Mouse (Mus musculus): ENCODE data around the gene Angptl7. TPM values are rescaled to one million over a fixed set of nuclear protein-coding genes. Genes with fewer than 3 reads are reported as not detected.

Angptl7 gene
- polyA plus RNA-seq, 1 experiment, result 2.3 TPM

GRCm38 (mm10) chr4:148461772-148462171 is 38.5 kb downstream of the Angptl7 start:
- no peak overlapping the region for H3K27ac ChIP-seq (ENCODE audit: insufficient read depth, low read length)
- H3K4me3 ChIP-seq (ENCODE audit: insufficient read depth, low read length), result no peak overlapping the region
- no peaks in the 10 kb centered on the region for H3K4me1 ChIP-seq (ENCODE audit: control insufficient read depth, insufficient read depth, low read length)
- TF ChIP-seq CTCF (IDR thresholded peaks at IDR 0.05; ENCODE audit: borderline replicate concordance, insufficient read depth, low read length) (no peak), POLR2A (IDR thresholded peaks at IDR 0.05; ENCODE audit: low read depth, low read length) (no peak)

DNA sequence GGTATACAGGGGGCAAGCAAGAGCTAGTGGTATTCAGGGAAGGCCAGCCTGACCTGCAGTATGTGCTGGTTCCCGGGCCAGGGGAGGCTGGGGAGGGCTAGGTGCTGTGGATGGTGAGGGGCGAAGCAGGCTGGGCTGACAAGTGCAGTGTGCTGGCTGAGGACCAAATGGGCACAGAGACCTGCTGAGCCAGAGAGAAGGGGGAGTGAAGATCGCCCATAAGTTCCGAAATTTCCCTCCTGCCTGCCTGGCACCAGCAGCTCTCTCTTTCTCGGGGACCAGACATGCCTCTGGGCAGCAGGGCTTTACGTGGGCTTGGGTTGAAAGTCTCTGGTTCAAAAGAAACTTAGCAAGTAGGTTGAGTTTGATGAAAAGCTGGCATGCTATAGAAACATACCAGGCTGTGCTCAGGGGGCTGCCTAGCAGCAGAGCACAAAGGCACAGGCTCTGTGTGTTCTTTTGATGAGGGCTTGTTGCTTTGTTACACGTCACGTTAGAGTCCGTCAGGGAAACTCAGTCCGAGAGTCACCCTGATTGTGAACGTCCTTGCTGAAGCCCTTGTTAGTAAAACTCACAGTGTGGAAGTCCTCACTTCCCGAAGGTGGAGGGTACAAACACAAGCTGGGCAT is 39.5 kb downstream of the Angptl7 start:
- Histone ChIP-seq H3K27ac (ENCODE audit: insufficient read depth, low read length) (no peak overlapping the region), H3K4me3 (ENCODE audit: insufficient read depth, low read length) (no peak overlapping the region), H3K4me1 (ENCODE audit: control insufficient read depth, insufficient read depth, low read length) (no peaks in the 10 kb centered on the region)
- no peak for TF ChIP-seq CTCF (IDR thresholded peaks at IDR 0.05; ENCODE audit: borderline replicate concordance, insufficient read depth, low read length)
- TF ChIP-seq POLR2A (IDR thresholded peaks at IDR 0.05; ENCODE audit: low read depth, low read length), result no peak

GRCm38 (mm10) chr4:148455477-148456025 is 44.7 kb downstream of the Angptl7 start:
- H3K4me3 ChIP-seq (ENCODE audit: insufficient read depth, low read length), result no peak overlapping the region
- TF ChIP-seq CTCF (IDR thresholded peaks at IDR 0.05; ENCODE audit: borderline replicate concordance, insufficient read depth, low read length) (no peak), POLR2A (IDR thresholded peaks at IDR 0.05; ENCODE audit: low read depth, low read length) (no peak)
- H3K4me1 ChIP-seq (ENCODE audit: control insufficient read depth, insufficient read depth, low read length), result no peaks in the 10 kb centered on the region
- no peak overlapping the region for H3K27ac ChIP-seq (ENCODE audit: insufficient read depth, low read length)

GRCm38 (mm10) chr4:148453707-148454106 is 46.6 kb downstream of the Angptl7 start:
- Histone ChIP-seq H3K27ac (ENCODE audit: insufficient read depth, low read length) (no peak overlapping the region), H3K4me1 (ENCODE audit: control insufficient read depth, insufficient read depth, low read length) (no peaks in the 10 kb centered on the region), H3K4me3 (ENCODE audit: insufficient read depth, low read length) (no peak overlapping the region)
- TF ChIP-seq CTCF (IDR thresholded peaks at IDR 0.05; ENCODE audit: borderline replicate concordance, insufficient read depth, low read length) (no peak), POLR2A (IDR thresholded peaks at IDR 0.05; ENCODE audit: low read depth, low read length) (no peak)

DNA sequence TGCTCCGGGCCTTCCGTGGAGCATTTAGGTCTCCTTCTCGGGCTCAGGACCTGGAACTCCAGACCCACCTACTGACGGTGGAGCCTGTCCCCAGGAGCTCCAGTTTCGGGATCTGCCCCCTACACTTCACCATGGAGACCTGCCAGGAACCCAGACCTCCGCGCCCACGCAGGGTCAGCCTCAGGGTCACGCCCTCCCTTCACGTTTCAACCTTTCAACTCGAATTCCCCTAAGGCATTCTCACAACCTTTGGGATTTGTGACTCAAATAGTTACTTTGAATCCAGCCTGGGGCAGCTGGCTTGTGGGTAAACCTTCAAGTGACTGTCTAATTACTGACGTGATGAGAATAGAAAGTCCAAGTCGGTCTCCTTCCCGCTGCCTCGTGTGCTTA is 51.4 kb downstream of the Angptl7 start:
- 0 out of 2 replicates have a peak overlapping the region, but pooled peaks have one; percentile 6 for H3K27ac ChIP-seq (ENCODE audit: insufficient read depth, low read length)
- no peak for TF ChIP-seq CTCF (IDR thresholded peaks at IDR 0.05; ENCODE audit: borderline replicate concordance, insufficient read depth, low read length)
- no peak for TF ChIP-seq POLR2A (IDR thresholded peaks at IDR 0.05; ENCODE audit: low read depth, low read length)
- H3K4me1 ChIP-seq (ENCODE audit: control insufficient read depth, insufficient read depth, low read length), result no peaks in the 10 kb centered on the region
- H3K4me3 ChIP-seq (ENCODE audit: insufficient read depth, low read length), result peak overlapping the region; percentile 84

DNA sequence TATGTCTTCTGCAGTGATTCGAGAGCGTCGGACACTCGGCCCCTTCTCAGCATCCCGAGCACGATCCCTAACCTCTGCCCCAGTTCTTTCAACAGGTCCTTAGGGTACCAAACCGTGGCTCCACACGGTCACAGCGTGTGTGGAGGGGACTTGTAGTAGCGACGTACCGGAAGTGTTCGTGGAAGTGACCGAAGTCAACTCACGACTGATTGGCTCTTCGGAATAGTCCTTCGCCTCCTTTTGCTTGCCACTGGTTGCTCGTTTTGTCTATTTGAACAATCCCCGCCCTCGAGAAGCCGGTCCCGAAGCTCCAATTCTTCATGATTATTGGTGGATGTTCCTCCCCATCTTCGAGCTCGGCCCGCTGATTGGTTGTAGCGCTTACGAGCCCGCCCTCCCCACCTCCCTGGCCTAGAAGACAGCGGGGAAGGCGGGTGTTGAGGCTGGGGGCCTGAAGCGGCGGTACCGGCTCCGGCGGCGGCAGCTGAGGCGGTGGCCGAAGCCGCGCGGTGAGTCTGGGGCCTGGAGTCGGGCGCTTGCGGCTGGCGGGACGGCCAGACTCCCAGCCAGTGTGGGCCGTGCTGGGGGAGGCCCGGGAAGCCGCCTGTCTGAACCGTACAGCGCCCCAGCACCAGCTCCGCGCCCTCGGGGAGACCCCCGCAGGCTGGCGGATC is 51.9 kb downstream of the Angptl7 start, which contains the start of gene Mtor:
TSS of gene Mtor (plus strand) at position 433 of the 674 bp plus-strand sequence.
- H3K4me3 ChIP-seq (ENCODE audit: insufficient read depth, low read length), result peak within 1 kb of the TSS; percentile 84
- peak; percentile 92 for TF ChIP-seq POLR2A (IDR thresholded peaks at IDR 0.05; ENCODE audit: low read depth, low read length)
- TF ChIP-seq CTCF (IDR thresholded peaks at IDR 0.05; ENCODE audit: borderline replicate concordance, insufficient read depth, low read length), result no peak
- H3K4me1 ChIP-seq (ENCODE audit: control insufficient read depth, insufficient read depth, low read length), result no peaks in the 10 kb centered on the region
- H3K27ac ChIP-seq (ENCODE audit: insufficient read depth, low read length), result 0 out of 2 replicates have a peak within 1 kb of the TSS, but pooled peaks have one; percentile 6

Other genes starting within 250 kb of the Angptl7 start
- not detected in 2 replicates for gene Disp3, start 212.5 kb downstream of the Angptl7 start, polyA plus RNA-seq (2011; ENCODE audit: insufficient read length, low read depth, missing spikeins)
- gene Ubiad1, start 55.7 kb downstream of the Angptl7 start, polyA plus RNA-seq (2011; ENCODE audit: insufficient read length, low read depth, missing spikeins), result 14.4 and 14.5 TPM in 2 replicates
- gene Mtor, start 51.8 kb downstream of the Angptl7 start, polyA plus RNA-seq (2011; ENCODE audit: insufficient read length, low read depth, missing spikeins), result 17.7 and 19.1 TPM in 2 replicates
- gene Exosc10, start 58.0 kb upstream of the Angptl7 start, polyA plus RNA-seq (2011; ENCODE audit: insufficient read length, low read depth, missing spikeins), result 50.4 and 50.7 TPM in 2 replicates
- gene Srm, start 91.0 kb upstream of the Angptl7 start, polyA plus RNA-seq (2011; ENCODE audit: insufficient read length, low read depth, missing spikeins), result 110 and 114 TPM in 2 replicates
- not detected in 2 replicates for gene Masp2, start 102.1 kb upstream of the Angptl7 start, polyA plus RNA-seq (2011; ENCODE audit: insufficient read length, low read depth, missing spikeins)
- gene Tardbp, start 126.6 kb upstream of the Angptl7 start, polyA plus RNA-seq (2011; ENCODE audit: insufficient read length, low read depth, missing spikeins), result 404 and 424 TPM in 2 replicates
- not detected in 2 replicates for gene Gm572, start 142.9 kb upstream of the Angptl7 start, polyA plus RNA-seq (2011; ENCODE audit: insufficient read length, low read depth, missing spikeins)